9 mouse cellular contexts compared by ENCODE assay signal in genomic region chr9:100440111-100440790, GRCm38 (mm10). TPM values are rescaled to one million over a fixed set of nuclear protein-coding genes. Genes with fewer than 3 reads are reported as not detected.
DNase-seq lines count a peak whose midpoint lies in the region; ATAC-seq lines count a peak whose summit lies in the region.
"Had no signal": no experiment of that assay in that cellular context is flagged by ENCODE, and none has a peak within 500 bp of the region (broad histone marks: within the 10 kb centered on the region; RNA-seq: fewer than 3 reads in every experiment).

No protein-coding gene starts in this region.

- H3K27me3 ChIP-seq in forebrain, embryonic 15.5 days: no peaks in the 10 kb centered on the region
- H3K27me3 ChIP-seq in hindbrain, embryonic 14.5 days (ENCODE audit: control insufficient read depth, insufficient read depth, low read length): no peaks in the 10 kb centered on the region
- H3K27me3 ChIP-seq in stomach, embryonic 16.5 days (ENCODE audit: control insufficient read depth, insufficient read depth, low read length): no peaks in the 10 kb centered on the region
- H3K27me3 ChIP-seq: liver, embryonic 13.5 days had no signal

- peak overlapping the region; percentile 28 for H3K9ac ChIP-seq in forebrain, embryonic 15.5 days (replicated peaks)
- H3K9ac ChIP-seq in hindbrain, embryonic 14.5 days: 0 out of 2 replicates have a peak overlapping the region, but pooled peaks have one; percentile 9
- H3K9ac ChIP-seq in stomach, embryonic 16.5 days (ENCODE audit: low read length): 0 out of 2 replicates have a peak overlapping the region, but pooled peaks have one; percentile 38
- H3K9ac ChIP-seq: liver, embryonic 13.5 days had no signal

- H3K4me2 ChIP-seq in forebrain, embryonic 15.5 days (replicated peaks): peak overlapping the region; percentile 23
- H3K4me2 ChIP-seq in hindbrain, embryonic 14.5 days (replicated peaks): peak overlapping the region; percentile 13
- H3K4me2 ChIP-seq in stomach, embryonic 16.5 days (ENCODE audit: low read depth, low read length): no peak overlapping the region; the same call in 1 of the 2 replicates
- H3K4me2 ChIP-seq: liver, embryonic 13.5 days had no signal

- peak; percentile 69 to 84 for DNase-seq in cerebellum, postnatal 14 days
- peak; percentile 88 for DNase-seq in NIH3T3 (ENCODE audit: low read depth)
- peak; percentile 65 for DNase-seq in hindbrain, embryonic 14.5 days (ENCODE audit: low spot score)
- DNase-seq: liver, embryonic 13.5 days had no signal

- H3K4me3 ChIP-seq in forebrain, embryonic 15.5 days: 0 out of 2 replicates have a peak overlapping the region, but pooled peaks have one; percentile 9
- no peak overlapping the region for H3K4me3 ChIP-seq in hindbrain, embryonic 14.5 days (replicated peaks; ENCODE audit: low read length)
- no peak overlapping the region for H3K4me3 ChIP-seq in macrophage (ENCODE audit: inconsistent target)
- H3K4me3 ChIP-seq in stomach, embryonic 16.5 days (replicated peaks; ENCODE audit: low read length): no peak overlapping the region
- H3K4me3 ChIP-seq: liver, embryonic 13.5 days had no signal

- ATAC-seq in cerebellum, adult (ENCODE audit: insufficient number of reproducible peaks, low FRiP score, low TSS enrichment): no peak
- peak; percentile 88 for ATAC-seq in forebrain, embryonic 15.5 days (replicated peaks)
- ATAC-seq in hindbrain, embryonic 14.5 days (ENCODE audit: low FRiP score): peak; percentile 73
- no peak for ATAC-seq in stomach, embryonic 16.5 days (ENCODE audit: insufficient read depth, low FRiP score)
- ATAC-seq in erythroid progenitor cell, adult 5-6 weeks (replicated peaks; ENCODE audit: low FRiP score, poor library complexity, severe bottlenecking): no peak

- no peaks in the 10 kb centered on the region for H3K36me3 ChIP-seq in forebrain, embryonic 15.5 days
- H3K36me3 ChIP-seq in hindbrain, embryonic 14.5 days (replicated peaks; ENCODE audit: control insufficient read depth, insufficient read depth): no peaks in the 10 kb centered on the region
- no peaks in the 10 kb centered on the region for H3K36me3 ChIP-seq in macrophage (ENCODE audit: inconsistent target)
- H3K36me3 ChIP-seq in stomach, embryonic 16.5 days (ENCODE audit: control insufficient read depth, insufficient read depth, low read length): no peaks in the 10 kb centered on the region
- H3K36me3 ChIP-seq: liver, embryonic 13.5 days had no signal

- H3K79me2 ChIP-seq in macrophage (ENCODE audit: inconsistent target): no peaks in the 10 kb centered on the region

- H3K27ac ChIP-seq in forebrain, embryonic 15.5 days (replicated peaks): peak overlapping the region; percentile 87
- H3K27ac ChIP-seq in hindbrain, embryonic 14.5 days: peak overlapping the region; percentile 78
- H3K27ac ChIP-seq in macrophage: peak overlapping the region; percentile 54
- no peak overlapping the region; the same call in 1 of the 2 replicates for H3K27ac ChIP-seq in stomach, embryonic 16.5 days (ENCODE audit: low read length)
- H3K27ac ChIP-seq: liver, embryonic 13.5 days had no signal

- WGBS in forebrain, embryonic 15.5 days: 36% methylated on average over 9 of the region's 9 CpGs
- WGBS in hindbrain, embryonic 14.5 days: 50% methylated on average over 9 of the region's 9 CpGs
- 35% methylated on average over 9 of the region's 9 CpGs for WGBS in macrophage (ENCODE audit: missing documents)
- WGBS in stomach, embryonic 16.5 days: 40% methylated on average over 9 of the region's 9 CpGs

- H3K4me1 ChIP-seq in forebrain, embryonic 15.5 days: peaks cover 15% of the 10 kb centered on the region
- peaks cover 12% of the 10 kb centered on the region; the same call in 1 of the 2 replicates for H3K4me1 ChIP-seq in hindbrain, embryonic 14.5 days (replicated peaks; ENCODE audit: control insufficient read depth, insufficient read depth, low read length)
- no peaks in the 10 kb centered on the region for H3K4me1 ChIP-seq in stomach, embryonic 16.5 days (ENCODE audit: control insufficient read depth, insufficient read depth, low read length)
- H3K4me1 ChIP-seq: liver, embryonic 13.5 days had no signal

- H3K9me3 ChIP-seq in forebrain, embryonic 15.5 days: no peaks in the 10 kb centered on the region
- H3K9me3 ChIP-seq in hindbrain, embryonic 14.5 days (ENCODE audit: control insufficient read depth, low read length): no peaks in the 10 kb centered on the region
- H3K9me3 ChIP-seq in stomach, embryonic 16.5 days (replicated peaks; ENCODE audit: control insufficient read depth, low read length): no peaks in the 10 kb centered on the region
- H3K9me3 ChIP-seq: liver, embryonic 13.5 days had no signal

RNA-seq across cellular contexts. Expression of gene Il20rb, which starts 46.3 kb away (rescaled TPM):
- polyA plus RNA-seq in forebrain, embryonic 15.5 days (2015; fragmentation: Nextera tagmentation; extraction: Ambion mirVana): 0.50 and 0.86 TPM in 2 replicates
- polyA plus RNA-seq in hindbrain, embryonic 14.5 days (2014; fragmentation: Nextera tagmentation; extraction: Ambion mirVana): 0.29 and 0.57 TPM in 2 replicates
- 10 to 100 TPM in 24 of 26 experiments, 1 to 10 TPM in 2; 8.4 to 22.7 (median 15.7) TPM for total RNA-seq in macrophage (2018; cell fraction: chromatin; rRNA removed)
- 1 to 10 TPM in 25 of 26 experiments, under 1 TPM in 1; 0.83 to 2.6 (median 1.6) TPM for total RNA-seq in macrophage (2018; cell fraction: cytosol; rRNA removed)
- 10 to 100 TPM in 14 of 26 experiments, 1 to 10 TPM in 12; 5.0 to 32.8 (median 10.6) TPM for total RNA-seq in macrophage (2018; cell fraction: nucleus; rRNA removed)
- polyA plus RNA-seq in macrophage (2018): 1.2 to 1.4 TPM (median 1.3 TPM) in 3 replicates
- 1.1 and 1.7 TPM in 2 replicates for polyA plus RNA-seq in stomach, embryonic 16.5 days (2015; fragmentation: Nextera tagmentation; extraction: Ambion mirVana)
- total RNA-seq in erythroid progenitor cell, adult 5-6 weeks (2015; ENCODE audit: low replicate concordance): not detected in 2 replicates
- total RNA-seq in erythroid progenitor cell, adult 5-6 weeks (2017; ENCODE audit: low replicate concordance): 0.64 TPM in 1 of 2 replicates, not detected in the other

Comparison
In these comparisons a context has a peak if more than half of its experiments do, and no peak if none do; other contexts are left out.
1. ATAC-seq: peak in forebrain, embryonic 15.5 days (single experiment) and hindbrain, embryonic 14.5 days (single experiment); none in cerebellum, adult (single experiment), stomach, embryonic 16.5 days (single experiment) and erythroid progenitor cell, adult 5-6 weeks (single experiment).
2. Peak in every context shown above with its lines, with median percentiles within 50 percentile points of each other: DNase-seq and H3K9ac ChIP-seq.